Mouse (Mus musculus) ES-E14 (cell line): Measurements from ENCODE around the gene 1700025G04Rik.

Source experiments
- CHD2 ChIP-seq: IDR thresholded peaks from 2 replicates; pipeline ENCODE4 v1.6.1; 2014; ENCODE audit warnings: mild to moderate bottlenecking, low read depth, low read length, inconsistent platforms
- HCFC1 ChIP-seq: IDR thresholded peaks from 2 replicates; pipeline ENCODE4 v1.6.1; 2012; ENCODE audit warnings: low read length, inconsistent platforms, borderline replicate concordance; ENCODE audit not compliant: insufficient read depth
- ZC3H11A ChIP-seq: IDR thresholded peaks from 2 replicates; pipeline ENCODE4 v1.6.1; 2012; ENCODE audit warnings: low read depth, mild to moderate bottlenecking, inconsistent platforms, low read length, borderline replicate concordance
- ZNF384 ChIP-seq: IDR thresholded peaks from 2 replicates; pipeline ENCODE4 v1.6.1; 2012; ENCODE audit warnings: low read depth, low read length, inconsistent platforms

DNA sequence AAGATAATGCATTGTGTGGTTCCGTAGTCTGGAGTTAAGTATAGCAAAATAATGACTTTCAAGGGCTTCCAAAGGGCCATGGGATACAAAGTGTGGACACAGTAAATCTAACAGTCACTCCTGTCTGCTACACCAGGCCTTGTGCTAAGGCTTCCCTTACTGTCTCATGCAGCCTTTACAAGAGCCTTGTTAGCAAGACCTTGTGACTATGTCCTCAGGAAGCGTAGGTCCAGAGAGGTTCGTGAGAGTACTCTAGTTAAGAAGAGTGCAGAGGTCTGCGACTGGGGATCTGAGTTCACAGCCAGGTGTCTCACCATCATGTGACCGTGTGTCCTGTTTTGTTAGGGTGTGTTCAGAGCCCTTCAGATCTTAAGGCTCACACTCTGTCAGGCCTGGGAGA lies 121.8 kb downstream of the 1700025G04Rik start:
- no peak for TF ChIP-seq ZNF384
- TF ChIP-seq CHD2: no peak
- TF ChIP-seq ZC3H11A: no peak
- TF ChIP-seq HCFC1: no peak
